Mouse (Mus musculus) thymus, adult 2 months (tissue): ENCODE measurements at regions not wholly inside any gene's neighbourhood (a gene's known extent, or its start where the extent isn't known, plus 50 kb on each side); places are given as distances from the start of the nearest gene placed in this dataset.

Source experiments
- CTCF ChIP-seq: fragments of 200-500 bp; IDR thresholded peaks from 2 replicates; pipeline ENCODE4 v1.5.1; 2012; ENCODE audit warnings: mild to moderate bottlenecking, control low read depth, low read length, moderate library complexity, borderline replicate concordance; ENCODE audit not compliant: control insufficient read depth, poor library complexity, insufficient read depth; ENCODE audit errors: extremely low read depth
- POLR2A ChIP-seq: fragments of 200-500 bp; IDR thresholded peaks from 2 replicates; pipeline ENCODE4 v1.6.1; 2012; ENCODE audit warnings: mild to moderate bottlenecking, low read length, control low read depth, moderate library complexity; ENCODE audit not compliant: control insufficient read depth, poor library complexity, insufficient read depth; ENCODE audit errors: extremely low read depth

DNA sequence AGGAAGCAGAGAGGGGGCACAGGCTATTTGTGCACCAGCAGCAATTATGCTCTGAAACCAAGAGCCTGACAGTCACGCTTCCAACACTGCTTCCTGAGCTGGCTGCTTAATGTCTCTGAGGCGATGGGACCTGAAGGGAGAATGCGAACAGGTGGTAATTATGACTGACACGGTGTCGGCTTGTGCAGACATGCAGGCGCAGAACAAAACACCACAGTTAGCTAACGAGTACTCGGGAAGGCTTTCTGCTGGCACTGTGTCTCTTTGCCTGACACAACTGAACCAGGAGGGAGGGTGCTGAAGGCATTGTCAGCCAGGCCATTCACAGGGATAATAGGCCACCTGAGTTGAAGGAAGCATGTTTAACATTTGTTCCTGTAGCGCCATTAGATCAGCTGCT is 635.6 kb upstream of the Nox3 start:
- TF ChIP-seq POLR2A: no peak
- TF ChIP-seq CTCF: no peak
